8 mouse cellular contexts compared by ENCODE assay signal in genomic region chr11:83357421-83357820, GRCm38 (mm10). TPM values are rescaled to one million over a fixed set of nuclear protein-coding genes. Genes with fewer than 3 reads are reported as not detected.
DNase-seq lines count a peak whose midpoint lies in the region; ATAC-seq and TF ChIP-seq lines count a peak whose summit lies in the region.

No protein-coding gene starts in this region.

- no peaks in the 10 kb centered on the region for H3K9me3 ChIP-seq in heart, postnatal 0 days (replicated peaks; ENCODE audit: control insufficient read depth, low read length)
- H3K9me3 ChIP-seq in heart, embryonic 12.5 days (replicated peaks), result no peaks in the 10 kb centered on the region

- peak; percentile 39 for DNase-seq in heart, postnatal 0 days (ENCODE audit: low spot score)
- DNase-seq in thymus, adult 2 months, result peak; percentile 2
- no peak for DNase-seq in thymus, adult 18-20 months
- peak; percentile 30 to 68 for DNase-seq in cerebellum, postnatal 25 days
- peak; percentile 54 to 74 for DNase-seq in left cerebral cortex, postnatal 14 days (ENCODE audit: low spot score in 2 of 2)
- peak; percentile 45 for DNase-seq in thymus, postnatal 4 days
- no peak for DNase-seq in ovary, postnatal 14 days (ENCODE audit: low spot score)

- WGBS in heart, postnatal 0 days, result 52% methylated on average over 3 of the region's 3 CpGs
- 65% methylated on average over 3 of the region's 3 CpGs for WGBS in heart, embryonic 12.5 days
- 91% methylated on average over 3 of the region's 3 CpGs for WGBS in thymus, adult 2 months

- no peaks in the 10 kb centered on the region for H3K27me3 ChIP-seq in heart, postnatal 0 days (ENCODE audit: control insufficient read depth, insufficient read depth, low read length)
- no peaks in the 10 kb centered on the region for H3K27me3 ChIP-seq in heart, embryonic 12.5 days (replicated peaks)
- H3K27me3 ChIP-seq in thymus, adult 2 months (ENCODE audit: control insufficient read depth, insufficient read depth, low read length), result no peaks in the 10 kb centered on the region

- no peak for TF ChIP-seq EP300 in heart, postnatal 0 days (IDR thresholded peaks at IDR 0.05; ENCODE audit: low read depth)

- H3K9ac ChIP-seq in heart, postnatal 0 days (replicated peaks; ENCODE audit: low read depth, low read length), result no peak overlapping the region
- H3K9ac ChIP-seq in heart, embryonic 12.5 days, result no peak overlapping the region

- peak; percentile 66 for TF ChIP-seq CTCF in heart, postnatal 0 days (IDR thresholded peaks at IDR 0.05; ENCODE audit: low read depth)
- no peak for TF ChIP-seq CTCF in thymus, adult 2 months (IDR thresholded peaks at IDR 0.05; ENCODE audit: borderline replicate concordance, control insufficient read depth, extremely low read depth, insufficient read depth, low read length, poor library complexity)

- no peaks in the 10 kb centered on the region for H3K4me1 ChIP-seq in heart, postnatal 0 days (ENCODE audit: control insufficient read depth, insufficient read depth)
- H3K4me1 ChIP-seq in heart, embryonic 12.5 days (replicated peaks), result peaks cover 4% of the 10 kb centered on the region; the same call in 1 of the 2 replicates
- H3K4me1 ChIP-seq in thymus, adult 2 months (replicated peaks; ENCODE audit: control insufficient read depth, insufficient read depth, low read length), result no peaks in the 10 kb centered on the region

- peaks cover 31% of the 10 kb centered on the region; the same call in 1 of the 2 replicates for H3K36me3 ChIP-seq in heart, postnatal 0 days (replicated peaks; ENCODE audit: control insufficient read depth, insufficient read depth, low read length)
- H3K36me3 ChIP-seq in heart, embryonic 12.5 days, result peaks cover 12% of the 10 kb centered on the region
- peaks cover 15% of the 10 kb centered on the region for H3K36me3 ChIP-seq in thymus, adult 2 months (ENCODE audit: control insufficient read depth, insufficient read depth, low read length)

- intact Hi-C loops in left cerebral cortex, postnatal 14 days (cut with DNase I), result loop anchor here (2.0 kb wide), 1 partner anchor 67 kb away; no protein-coding TSS in a partner anchor

- no peak overlapping the region for H3K4me2 ChIP-seq in heart, postnatal 0 days (ENCODE audit: low read depth, low read length)
- no peak overlapping the region for H3K4me2 ChIP-seq in heart, embryonic 12.5 days

- H3K4me3 ChIP-seq in heart, postnatal 0 days (ENCODE audit: low read depth, low read length), result no peak overlapping the region
- no peak overlapping the region for H3K4me3 ChIP-seq in heart, embryonic 12.5 days
- H3K4me3 ChIP-seq in thymus, adult 2 months (ENCODE audit: control insufficient read depth, insufficient read depth, low read length), result no peak overlapping the region

- no peak for ATAC-seq in heart, postnatal 0 days (ENCODE audit: insufficient read depth, low read depth)
- ATAC-seq in heart, embryonic 12.5 days (ENCODE audit: insufficient number of reproducible peaks, low FRiP score), result no peak

- TF ChIP-seq POLR2A in thymus, adult 2 months (IDR thresholded peaks at IDR 0.05; ENCODE audit: control insufficient read depth, extremely low read depth, insufficient read depth, low read length, poor library complexity), result no peak

- no peak overlapping the region for H3K27ac ChIP-seq in heart, postnatal 0 days (ENCODE audit: low read depth)
- H3K27ac ChIP-seq in heart, embryonic 12.5 days (ENCODE audit: poor library complexity, severe bottlenecking), result no peak overlapping the region
- H3K27ac ChIP-seq in thymus, adult 2 months (ENCODE audit: control insufficient read depth, insufficient read depth, low read length), result no peak overlapping the region

RNA-seq across cellular contexts. Expression of gene Rasl10b, which starts 51.5 kb away (rescaled TPM):
- total RNA-seq in heart, postnatal 0 days (2014; rRNA removed; ENCODE audit: low replicate concordance), result 31.1 and 45.3 TPM in 2 replicates
- polyA plus RNA-seq in heart, postnatal 0 days (2015; fragmentation: Nextera tagmentation; extraction: Ambion mirVana), result 7.9 and 9.2 TPM in 2 replicates
- polyA plus RNA-seq in heart, embryonic 12.5 days (2016; fragmentation: Nextera tagmentation; extraction: Ambion mirVana), result 13.4 and 13.6 TPM in 2 replicates
- 1.2 and 5.3 TPM in 2 replicates for polyA plus RNA-seq in thymus, adult 2 months (2012; rRNA removed)
- total RNA-seq in left cerebral cortex, postnatal 14 days (2021), result 100 to 1,000 TPM; 229 to 234 TPM

RNA-seq across cellular contexts. Expression of gene Pex12, which starts 55.0 kb away (rescaled TPM):
- total RNA-seq in heart, postnatal 0 days (2014; rRNA removed; ENCODE audit: low replicate concordance), result 2.6 and 3.6 TPM in 2 replicates
- 8.3 and 9.3 TPM in 2 replicates for polyA plus RNA-seq in heart, postnatal 0 days (2015; fragmentation: Nextera tagmentation; extraction: Ambion mirVana)
- polyA plus RNA-seq in heart, embryonic 12.5 days (2016; fragmentation: Nextera tagmentation; extraction: Ambion mirVana), result 9.9 and 10.2 TPM in 2 replicates
- 8.5 and 9.2 TPM in 2 replicates for polyA plus RNA-seq in thymus, adult 2 months (2012; rRNA removed)
- 10 to 100 TPM in 1 of 2 experiments, 1 to 10 TPM in 1; 9.7 to 11.1 TPM for total RNA-seq in left cerebral cortex, postnatal 14 days (2021)

RNA-seq across cellular contexts. Expression of gene Ap2b1, which starts 58.6 kb away (rescaled TPM):
- total RNA-seq in heart, postnatal 0 days (2014; rRNA removed; ENCODE audit: low replicate concordance), result 51.6 and 52.0 TPM in 2 replicates
- 20.1 TPM in 2 replicates for polyA plus RNA-seq in heart, postnatal 0 days (2015; fragmentation: Nextera tagmentation; extraction: Ambion mirVana)
- 53.8 and 58.7 TPM in 2 replicates for polyA plus RNA-seq in heart, embryonic 12.5 days (2016; fragmentation: Nextera tagmentation; extraction: Ambion mirVana)
- polyA plus RNA-seq in thymus, adult 2 months (2012; rRNA removed), result 41.4 and 51.0 TPM in 2 replicates
- 100 to 1,000 TPM; 304 to 324 TPM for total RNA-seq in left cerebral cortex, postnatal 14 days (2021)

Comparison
In these comparisons a context has a peak if more than half of its experiments do, and no peak if none do; other contexts are left out.
1. DNase-seq: peak in heart, postnatal 0 days (single experiment), thymus, adult 2 months (single experiment), cerebellum, postnatal 25 days (2 of 2), left cerebral cortex, postnatal 14 days (2 of 2) and thymus, postnatal 4 days (single experiment); none in thymus, adult 18-20 months (0 of 2) and ovary, postnatal 14 days (single experiment).